In genomic region chr10:5804691-5805156, GRCm38 (mm10) we compare ENCODE assay signal across 8 mouse cellular contexts. TPM values are rescaled to one million over a fixed set of nuclear protein-coding genes. Genes with fewer than 3 reads are reported as not detected.
A peak's percentile ranks its signal among the peaks of the same experiment; 100 is the strongest.
DNase-seq lines count a peak whose midpoint lies in the region; ATAC-seq lines count a peak whose summit lies in the region.

No protein-coding gene starts in this region.

- peaks cover 18% of the 10 kb centered on the region for H3K4me1 ChIP-seq in hindbrain, embryonic 14.5 days (replicated peaks; ENCODE audit: control insufficient read depth, insufficient read depth, low read length)
- peaks cover 36% of the 10 kb centered on the region for H3K4me1 ChIP-seq in midbrain, embryonic 10.5 days

- no peaks in the 10 kb centered on the region for H3K27me3 ChIP-seq in hindbrain, embryonic 14.5 days (ENCODE audit: control insufficient read depth, insufficient read depth, low read length)
- H3K27me3 ChIP-seq in midbrain, embryonic 10.5 days (ENCODE audit: low read depth, poor library complexity, severe bottlenecking), result no peaks in the 10 kb centered on the region

- peak overlapping the region; percentile 51 for H3K9ac ChIP-seq in hindbrain, embryonic 14.5 days

- DNase-seq in gastrocnemius, postnatal 10 days, result peak; percentile 7
- no peak for DNase-seq in gastrocnemius, postnatal 4 days (ENCODE audit: low spot score in 2 of 2)
- DNase-seq in A20 (ENCODE audit: low read depth, low spot score), result peak; percentile 58
- DNase-seq in embryo, embryonic 11.5 days (ENCODE audit: low read depth, low spot score), result peak; percentile 22
- DNase-seq in hindbrain, embryonic 14.5 days (ENCODE audit: low spot score), result no peak
- DNase-seq in midbrain, embryonic 10.5 days (ENCODE audit: low spot score), result peak; percentile 63
- DNase-seq in thymus, postnatal 14 days, result peak; percentile 55
- no peak for DNase-seq in adrenal gland, postnatal 4 days (ENCODE audit: low spot score in 2 of 2)

- ATAC-seq in hindbrain, embryonic 14.5 days (ENCODE audit: low FRiP score), result peak; percentile 10; the same call in 1 of the 2 replicates

- H3K4me2 ChIP-seq in hindbrain, embryonic 14.5 days (replicated peaks), result peak overlapping the region; percentile 83

- WGBS in hindbrain, embryonic 14.5 days, result 0% methylated on average over 20 of the region's 24 CpGs
- under 1% methylated on average over 24 of the region's 24 CpGs for WGBS in midbrain, embryonic 10.5 days

- H3K9me3 ChIP-seq in hindbrain, embryonic 14.5 days (ENCODE audit: control insufficient read depth, low read length), result no peaks in the 10 kb centered on the region
- H3K9me3 ChIP-seq in midbrain, embryonic 10.5 days (replicated peaks), result no peaks in the 10 kb centered on the region

- peaks cover 18% of the 10 kb centered on the region for H3K36me3 ChIP-seq in hindbrain, embryonic 14.5 days (replicated peaks; ENCODE audit: control insufficient read depth, insufficient read depth)
- peaks cover 34% of the 10 kb centered on the region for H3K36me3 ChIP-seq in midbrain, embryonic 10.5 days

- H3K27ac ChIP-seq in hindbrain, embryonic 14.5 days, result no peak overlapping the region
- H3K27ac ChIP-seq in midbrain, embryonic 10.5 days (replicated peaks), result peak overlapping the region; percentile 97

- peak overlapping the region; percentile 69 for H3K4me3 ChIP-seq in hindbrain, embryonic 14.5 days (replicated peaks; ENCODE audit: low read length)
- peak overlapping the region; percentile 84 for H3K4me3 ChIP-seq in midbrain, embryonic 10.5 days

RNA-seq across cellular contexts. Expression of gene Fbxo5, which starts 0.7 kb away (rescaled TPM):
- total RNA-seq in gastrocnemius, postnatal 10 days (2021), result 1 to 10 TPM; 4.4 to 5.6 TPM
- 10 to 100 TPM in 1 of 2 experiments, 1 to 10 TPM in 1; 9.9 to 10.5 TPM for total RNA-seq in gastrocnemius, postnatal 4 days (2021)
- polyA plus RNA-seq in hindbrain, embryonic 14.5 days (2014; fragmentation: Nextera tagmentation; extraction: Ambion mirVana), result 9.8 and 13.7 TPM in 2 replicates
- 99.5 and 114 TPM in 2 replicates for polyA plus RNA-seq in midbrain, embryonic 10.5 days (2016; fragmentation: Nextera tagmentation; extraction: Ambion mirVana)
- 10 to 100 TPM; 14.5 to 18.2 TPM for total RNA-seq in adrenal gland, postnatal 4 days (2021)

RNA-seq across cellular contexts. Expression of gene Mtrf1l, which starts 19.0 kb away (rescaled TPM):
- 1 to 10 TPM; 6.9 to 7.2 TPM for total RNA-seq in gastrocnemius, postnatal 10 days (2021)
- 10 to 100 TPM in 1 of 2 experiments, 1 to 10 TPM in 1; 9.6 to 10.1 TPM for total RNA-seq in gastrocnemius, postnatal 4 days (2021)
- 11.6 and 12.2 TPM in 2 replicates for polyA plus RNA-seq in hindbrain, embryonic 14.5 days (2014; fragmentation: Nextera tagmentation; extraction: Ambion mirVana)
- polyA plus RNA-seq in midbrain, embryonic 10.5 days (2016; fragmentation: Nextera tagmentation; extraction: Ambion mirVana), result 13.1 and 13.6 TPM in 2 replicates
- total RNA-seq in adrenal gland, postnatal 4 days (2021), result 10 to 100 TPM; 14.7 to 16.8 TPM

Comparison
In these comparisons a context has a peak if more than half of its experiments do, and no peak if none do; other contexts are left out.
1. DNase-seq: peak in gastrocnemius, postnatal 10 days (single experiment), A20 (single experiment), embryo, embryonic 11.5 days (single experiment), midbrain, embryonic 10.5 days (single experiment) and thymus, postnatal 14 days (single experiment); none in gastrocnemius, postnatal 4 days (0 of 2), hindbrain, embryonic 14.5 days (single experiment) and adrenal gland, postnatal 4 days (0 of 2).